Mouse (Mus musculus) erythroblast, adult 5-6 weeks (primary cell): ENCODE measurements around the gene Iffo2. TPM values are rescaled to one million over a fixed set of nuclear protein-coding genes. Genes with fewer than 3 reads are reported as not detected.

ENCODE experiments used
- ATAC-seq: replicated peaks from 2 replicates; pipeline ENCODE4 v1.8.0; 2016; ENCODE audit warnings: moderate number of reproducible peaks, mild to moderate bottlenecking, moderate TSS enrichment, inconsistent platforms; ENCODE audit not compliant: poor library complexity, low FRiP score, severe bottlenecking
- total RNA-seq, 2 experiments: library from RNA; stranded (forward) in 1 of 2; stranded (reverse) in 1 of 2; fragments of 150-400 nt in 1 of 2; fragments of 200-764, 138-1000 nt in 1 of 2; gene quantifications; 2 replicates each; pipeline versions ENCODE4 v1.2.3 to v1.2.4; 2015 to 2017; ENCODE audit warnings: low replicate concordance in 2 of 2

Iffo2 gene
- total RNA-seq, 2 experiments from 2014 or later, result 1.9 TPM; not detected in 1

- ATAC-seq, result no peak
Observed at GRCm38 (mm10) chr4:139601519-139602356, 71.4 kb downstream of the Iffo2 start.

- peak; percentile 84 for ATAC-seq
Observed at GRCm38 (mm10) chr4:139602357-139603244, 72.3 kb downstream of the Iffo2 start, which contains the start of gene Gm21969. Gene Gm21969 (plus strand): TSS chr4:139603186.

GRCm38 (mm10) chr4:139605216-139605615 is 74.9 kb downstream of the Iffo2 start:
- ATAC-seq, result no peak

- ATAC-seq, result no peak
Observed at GRCm38 (mm10) chr4:139606732-139607131, 76.4 kb downstream of the Iffo2 start.

GRCm38 (mm10) chr4:139608975-139609374 is 78.6 kb downstream of the Iffo2 start:
- ATAC-seq, result no peak

GRCm38 (mm10) chr4:139610954-139611353 is 80.6 kb downstream of the Iffo2 start:
- ATAC-seq, result no peak

- no peak for ATAC-seq
Observed at GRCm38 (mm10) chr4:139611542-139611953, 81.2 kb downstream of the Iffo2 start.

GRCm38 (mm10) chr4:139614524-139615260 is 84.3 kb downstream of the Iffo2 start:
- ATAC-seq, result no peak

- peak; percentile 97 for ATAC-seq
Observed at GRCm38 (mm10) chr4:139616276-139617000, 86.1 kb downstream of the Iffo2 start.

GRCm38 (mm10) chr4:139617001-139617364 is 86.6 kb downstream of the Iffo2 start:
- ATAC-seq, result 0 out of 2 replicates have a peak, but pooled peaks have one; percentile 7

- no peak for ATAC-seq
Observed at GRCm38 (mm10) chr4:139619765-139620164, 89.4 kb downstream of the Iffo2 start.

- peak; percentile 99 for ATAC-seq
Observed at GRCm38 (mm10) chr4:139622373-139623282, 92.3 kb downstream of the Iffo2 start, which contains the start of gene Aldh4a1. Gene Aldh4a1 (plus strand): TSS chr4:139622866.

GRCm38 (mm10) chr4:139623434-139624115 is 93.2 kb downstream of the Iffo2 start:
- ATAC-seq, result no peak

GRCm38 (mm10) chr4:139624116-139624489 is 93.8 kb downstream of the Iffo2 start:
- ATAC-seq, result no peak

GRCm38 (mm10) chr4:139624706-139625105 is 94.4 kb downstream of the Iffo2 start:
- no peak for ATAC-seq

GRCm38 (mm10) chr4:139627361-139627760 is 97.0 kb downstream of the Iffo2 start:
- no peak for ATAC-seq

GRCm38 (mm10) chr4:139630171-139630570 is 99.8 kb downstream of the Iffo2 start:
- no peak for ATAC-seq

GRCm38 (mm10) chr4:139631141-139631540 is 100.8 kb downstream of the Iffo2 start:
- ATAC-seq, result no peak
